Mouse (Mus musculus): Measurements from ENCODE around the gene Lmx1b. TPM values are rescaled to one million over a fixed set of nuclear protein-coding genes. Genes with fewer than 3 reads are reported as not detected.

Gene Lmx1b
- total and polyA plus RNA-seq, 3 experiments, result not detected

DNA sequence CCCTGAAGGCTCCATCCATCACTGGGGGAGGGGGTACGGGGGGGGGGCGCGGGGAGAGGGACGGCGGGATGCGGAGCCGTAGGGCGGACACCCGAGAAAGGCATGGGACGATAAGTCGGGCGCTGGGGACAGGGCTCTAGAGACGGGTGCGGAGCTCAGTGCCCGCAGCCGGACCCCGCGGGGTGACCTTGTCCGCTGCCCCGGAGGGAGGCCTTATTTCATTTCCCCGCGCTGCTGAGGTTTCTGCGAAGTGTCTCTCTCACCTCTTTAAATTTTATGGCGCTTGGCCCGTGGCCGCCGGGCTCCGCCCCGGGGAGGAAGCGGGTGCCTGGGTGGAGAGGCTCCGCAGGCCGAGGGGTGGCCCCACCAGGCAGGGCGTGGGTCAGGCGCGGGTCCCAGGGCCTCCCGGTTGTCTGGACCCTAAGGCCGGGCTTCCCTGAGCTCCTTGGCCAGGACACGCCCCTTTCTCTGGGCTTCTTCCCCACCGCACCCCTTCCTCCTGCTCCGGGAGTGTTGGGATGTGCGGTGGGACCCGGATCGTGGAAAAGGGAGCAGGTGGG lies 96.0 kb downstream of the Lmx1b start:
- TF ChIP-seq JUN (IDR thresholded peaks at IDR 0.05; ENCODE audit: insufficient read depth, low read depth, low read length) (no peak), USF1 (IDR thresholded peaks at IDR 0.05; ENCODE audit: low read depth, low read length) (no peak), EP300 (IDR thresholded peaks at IDR 0.05; ENCODE audit: low read length) (no peak), USF2 (conservative IDR thresholded peaks at IDR 0.05; ENCODE audit: low read depth, low read length) (no peak)
- no peak for DNase-seq (ENCODE audit: extremely low read depth)
- H3K36me3 ChIP-seq (replicated peaks in 1 of 2; ENCODE audit: control insufficient read depth in 1 of 2, insufficient read depth in 1 of 2, low read length in 1 of 2), result no peaks in the 10 kb centered on the region
- H3K27ac ChIP-seq (ENCODE audit: insufficient read depth, low read depth), result no peak overlapping the region
- in situ Hi-C loops (cut with MboI; ENCODE audit: low pct_ligation_motif_present, low pct_unique_long_range_greater_than_20kb, low sequenced_read_pairs), result no loop called here
- H3K9ac ChIP-seq (ENCODE audit: insufficient read depth, low read depth), result no peak overlapping the region
- H3K4me2 ChIP-seq (ENCODE audit: insufficient read depth, low read depth, poor library complexity, severe bottlenecking), result no peak overlapping the region
- peaks cover 10% of the 10 kb centered on the region for H3K9me3 ChIP-seq (replicated peaks; ENCODE audit: low read length)
- no peak overlapping the region for H3K4me3 ChIP-seq (replicated peaks in 1 of 3; ENCODE audit: low read depth in 2 of 3, low read length in 2 of 3, poor library complexity in 1 of 3)
- H3K27me3 ChIP-seq (replicated peaks), result peaks cover 62% of the 10 kb centered on the region
- H3K4me1 ChIP-seq (ENCODE audit: control insufficient read depth in 1 of 2, insufficient read depth in 2 of 2), result no peaks in the 10 kb centered on the region
- H3K79me2 ChIP-seq (replicated peaks; ENCODE audit: control insufficient read depth, extremely low read depth, insufficient read depth, poor library complexity, severe bottlenecking), result no peaks in the 10 kb centered on the region
- dilution Hi-C loops (cut with MboI; ENCODE audit: extremely low pct_ligation_motif_present, extremely low pct_unique_long_range_greater_than_20kb, low sequenced_read_pairs), result no loop called here

GRCm38 (mm10) chr2:33543429-33544202 lies 96.7 kb downstream of the Lmx1b start:
- Histone ChIP-seq H3K79me2 (replicated peaks; ENCODE audit: control insufficient read depth, extremely low read depth, insufficient read depth, poor library complexity, severe bottlenecking) (no peaks in the 10 kb centered on the region), H3K4me2 (ENCODE audit: insufficient read depth, low read depth, poor library complexity, severe bottlenecking) (no peak overlapping the region), H3K4me1 (ENCODE audit: control insufficient read depth in 1 of 2, insufficient read depth in 2 of 2) (no peaks in the 10 kb centered on the region), H3K27me3 (replicated peaks) (peaks cover 63% of the 10 kb centered on the region), H3K27ac (ENCODE audit: insufficient read depth, low read depth) (no peak overlapping the region), H3K9ac (ENCODE audit: insufficient read depth, low read depth) (no peak overlapping the region), H3K36me3 (replicated peaks in 1 of 2; ENCODE audit: control insufficient read depth in 1 of 2, insufficient read depth in 1 of 2, low read length in 1 of 2) (no peaks in the 10 kb centered on the region), H3K9me3 (replicated peaks; ENCODE audit: low read length) (peaks cover 10% of the 10 kb centered on the region), H3K4me3 (replicated peaks in 1 of 3; ENCODE audit: low read depth in 2 of 3, low read length in 2 of 3, poor library complexity in 1 of 3) (no peak overlapping the region)
- TF ChIP-seq ZMIZ1 (IDR thresholded peaks at IDR 0.05; ENCODE audit: low read depth, low read length) (no peak), MYC (IDR thresholded peaks at IDR 0.05; ENCODE audit: low read depth, low read length) (no peak), RAD21 (IDR thresholded peaks at IDR 0.05; ENCODE audit: low read depth, low read length) (no peak), MEF2A (IDR thresholded peaks at IDR 0.05; ENCODE audit: borderline replicate concordance, low read depth, low read length) (no peak), GABPA (IDR thresholded peaks at IDR 0.05; ENCODE audit: insufficient replicate concordance, low read depth, low read length) (no peak), USF2 (conservative IDR thresholded peaks at IDR 0.05; ENCODE audit: low read depth, low read length) (no peak), NRF1 (IDR thresholded peaks at IDR 0.05; ENCODE audit: low read depth, low read length) (no peak), NELFE (IDR thresholded peaks at IDR 0.05; ENCODE audit: low read depth, low read length) (no peak), PAX5 (IDR thresholded peaks at IDR 0.05; ENCODE audit: low read length) (no peak), POLR2AphosphoS2 (IDR thresholded peaks at IDR 0.05; ENCODE audit: low read depth, low read length) (no peak), ELF1 (IDR thresholded peaks at IDR 0.05; ENCODE audit: low read depth, low read length) (no peak), ZKSCAN1 (IDR thresholded peaks at IDR 0.05; ENCODE audit: borderline replicate concordance, low read depth, low read length) (no peak), EP300 (IDR thresholded peaks at IDR 0.05; ENCODE audit: low read length) (no peak)
- no peak for DNase-seq (ENCODE audit: extremely low read depth)
- in situ Hi-C loops (cut with MboI; ENCODE audit: low pct_ligation_motif_present, low pct_unique_long_range_greater_than_20kb, low sequenced_read_pairs), result no loop called here
- dilution Hi-C loops (cut with MboI; ENCODE audit: extremely low pct_ligation_motif_present, extremely low pct_unique_long_range_greater_than_20kb, low sequenced_read_pairs), result no loop called here
